Mouse (Mus musculus) forebrain, postnatal 0 days (tissue): ENCODE measurements around the gene Pitx2. TPM values are rescaled to one million over a fixed set of nuclear protein-coding genes. Genes with fewer than 3 reads are reported as not detected.
A peak's percentile ranks its signal among the peaks of the same experiment; 100 is the strongest.

Experiments
- ATAC-seq: fragments of 200-750 bp; cut with Nextera tagmentation; 2 replicates; pipeline ENCODE4 v1.8.0; 2017; ENCODE audit warnings: mild to moderate bottlenecking, moderate library complexity
- DNase-seq: peaks from one replicate; pipeline ENCODE4 v3.0.0-alpha.2; 2015
- H3K27ac ChIP-seq: fragments of 300-500 bp; sonication (generic); 2 replicates; pipeline ENCODE4 v1.5.1; 2014; ENCODE audit warnings: low read depth, mild to moderate bottlenecking, antibody characterized with exemption, low read length, moderate library complexity, mixed read lengths
- H3K27me3 ChIP-seq: fragments of 300-500 bp; sonication (generic); 2 replicates; pipeline ENCODE4 v1.6.1; 2014; ENCODE audit warnings: mild to moderate bottlenecking, low read length, mixed read lengths; ENCODE audit not compliant: insufficient read depth
- H3K36me3 ChIP-seq: fragments of 300-500 bp; sonication (generic); 2 replicates; pipeline ENCODE4 v1.6.1; 2014; ENCODE audit warnings: mild to moderate bottlenecking, moderate library complexity; ENCODE audit not compliant: insufficient read depth
- H3K4me1 ChIP-seq: fragments of 300-500 bp; sonication (generic); 2 replicates; pipeline ENCODE4 v1.6.1; 2014; ENCODE audit warnings: antibody characterized with exemption; ENCODE audit not compliant: insufficient read depth
- H3K4me2 ChIP-seq: fragments of 300-500 bp; sonication (generic); 2 replicates; pipeline ENCODE4 v1.6.1; 2014; ENCODE audit warnings: low read depth, mild to moderate bottlenecking, moderate library complexity
- H3K4me3 ChIP-seq: fragments of 300-500 bp; sonication (generic); 2 replicates; pipeline ENCODE4 v1.5.1; 2014; ENCODE audit warnings: low read depth, low read length, mixed read lengths
- H3K9ac ChIP-seq: fragments of 300-500 bp; sonication (generic); 2 replicates; pipeline ENCODE4 v1.6.1; 2014; ENCODE audit warnings: mild to moderate bottlenecking
- H3K9me3 ChIP-seq: fragments of 300-500 bp; sonication (generic); 2 replicates; pipeline ENCODE4 v1.6.1; 2016; ENCODE audit warnings: low read length
- CTCF ChIP-seq: sonication (generic); IDR thresholded peaks from 2 replicates; pipeline ENCODE4 v1.5.1; 2016; ENCODE audit warnings: antibody characterized with exemption, control low read depth, low read depth
- WGBS: fragments of 180-500 bp; shearing (Covaris S2); extraction: QIAGEN DNeasy Blood & Tissue Kit; methylation state at CpG from one replicate; pipeline ENCODE4 v1.1.7; 2014; 5-methylcytosine and 5-hydroxymethylcytosine counted together
- polyA plus RNA-seq: library from polyadenylated mRNA; unstranded; fragments of >200 nt; fragmentation: Nextera tagmentation; extraction: Ambion mirVana; gene quantifications from 2 replicates; pipeline ENCODE4 v1.2.1, GENCODE M21; 2015
- total RNA-seq: library from RNA; depleted of rRNA; stranded (reverse); fragments of >200 nt; gene quantifications from 2 replicates; pipeline ENCODE4 v1.2.3, GENCODE M21; 2014

Pitx2 gene
- total and polyA plus RNA-seq, 2 experiments from 2014 or later = 7.2 to 10.5 TPM

DNA sequence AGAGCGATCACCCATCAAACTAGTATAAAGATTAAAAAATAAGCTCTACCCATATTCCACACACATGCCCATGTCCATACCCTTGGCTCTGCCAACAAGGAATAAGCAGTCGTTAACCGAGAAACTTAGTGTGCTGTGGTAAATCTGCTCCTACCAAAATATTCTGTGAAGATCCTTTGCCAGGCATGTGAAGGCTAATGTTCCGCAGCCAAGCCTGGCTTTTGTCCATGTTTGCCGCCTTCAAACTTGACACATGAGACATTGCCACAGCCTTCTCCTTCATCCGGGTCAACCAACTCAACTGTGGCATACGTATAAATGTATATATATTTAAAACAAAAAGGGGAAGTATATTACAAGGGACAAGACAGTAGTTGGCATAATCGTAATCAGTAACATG, 34.0 kb upstream of the Pitx2 start:
- Histone ChIP-seq H3K27me3 (no peaks in the 10 kb centered on the region), H3K36me3 (no peaks in the 10 kb centered on the region), H3K9ac (no peak overlapping the region), H3K9me3 (no peaks in the 10 kb centered on the region), H3K4me2 (no peak overlapping the region), H3K4me3 (no peak overlapping the region), H3K27ac (no peak overlapping the region), H3K4me1 (no peaks in the 10 kb centered on the region)
- no peak for DNase-seq
- no peak for TF ChIP-seq CTCF
- no peak for ATAC-seq
- 61% methylated on average over 8 of the region's 8 CpGs for WGBS

- no peaks in the 10 kb centered on the region for H3K9me3 ChIP-seq
- no peak overlapping the region for H3K27ac ChIP-seq
- H3K4me3 ChIP-seq = no peak overlapping the region
- 16% methylated on average over 6 of the region's 6 CpGs for WGBS
- no peaks in the 10 kb centered on the region for H3K36me3 ChIP-seq
- no peak for DNase-seq
- no peaks in the 10 kb centered on the region for H3K4me1 ChIP-seq
- no peak overlapping the region for H3K9ac ChIP-seq
- ATAC-seq = no peak
- H3K27me3 ChIP-seq = no peaks in the 10 kb centered on the region
- TF ChIP-seq CTCF = no peak
- no peak overlapping the region for H3K4me2 ChIP-seq
Measured at GRCm38 (mm10) chr3:129166684-129167083, 33.0 kb upstream of the Pitx2 start.

DNA sequence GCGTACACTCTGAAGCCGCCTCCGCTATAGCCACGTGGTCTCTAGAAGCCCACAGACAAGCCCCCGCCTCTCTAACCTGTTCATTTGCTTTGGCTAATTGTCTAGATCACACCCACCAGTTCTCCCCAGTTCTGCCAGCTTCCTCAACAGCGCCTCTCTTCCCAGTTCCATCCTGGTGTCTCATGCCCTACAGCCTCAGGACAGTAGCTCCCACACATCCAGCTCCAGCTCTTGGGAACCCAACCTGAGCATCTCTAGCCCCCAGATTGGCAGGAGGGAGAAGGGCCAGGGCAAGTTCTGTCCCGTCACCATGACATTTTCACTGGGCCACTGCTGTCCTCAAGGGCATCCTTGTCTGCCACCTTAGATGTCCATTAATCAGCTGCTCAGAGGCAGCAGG, 29.3 kb upstream of the Pitx2 start:
- WGBS = 83% methylated on average over 7 of the region's 7 CpGs
- H3K4me2 ChIP-seq = no peak overlapping the region
- no peaks in the 10 kb centered on the region for H3K9me3 ChIP-seq
- no peaks in the 10 kb centered on the region for H3K4me1 ChIP-seq
- H3K27me3 ChIP-seq = no peaks in the 10 kb centered on the region
- no peak for TF ChIP-seq CTCF
- DNase-seq = no peak
- no peak overlapping the region for H3K27ac ChIP-seq
- H3K36me3 ChIP-seq = no peaks in the 10 kb centered on the region
- H3K9ac ChIP-seq = no peak overlapping the region
- H3K4me3 ChIP-seq = no peak overlapping the region
- ATAC-seq = no peak

- DNase-seq (no peak), ATAC-seq (no peak)
- Histone ChIP-seq H3K27me3 (no peaks in the 10 kb centered on the region), H3K9ac (no peak overlapping the region), H3K4me2 (no peak overlapping the region), H3K9me3 (no peaks in the 10 kb centered on the region), H3K4me1 (no peaks in the 10 kb centered on the region), H3K36me3 (no peaks in the 10 kb centered on the region), H3K4me3 (no peak overlapping the region), H3K27ac (no peak overlapping the region)
- 90% methylated on average over 4 of the region's 4 CpGs for WGBS
- no peak for TF ChIP-seq CTCF
Measured at GRCm38 (mm10) chr3:129171789-129172188, 27.9 kb upstream of the Pitx2 start.

DNA sequence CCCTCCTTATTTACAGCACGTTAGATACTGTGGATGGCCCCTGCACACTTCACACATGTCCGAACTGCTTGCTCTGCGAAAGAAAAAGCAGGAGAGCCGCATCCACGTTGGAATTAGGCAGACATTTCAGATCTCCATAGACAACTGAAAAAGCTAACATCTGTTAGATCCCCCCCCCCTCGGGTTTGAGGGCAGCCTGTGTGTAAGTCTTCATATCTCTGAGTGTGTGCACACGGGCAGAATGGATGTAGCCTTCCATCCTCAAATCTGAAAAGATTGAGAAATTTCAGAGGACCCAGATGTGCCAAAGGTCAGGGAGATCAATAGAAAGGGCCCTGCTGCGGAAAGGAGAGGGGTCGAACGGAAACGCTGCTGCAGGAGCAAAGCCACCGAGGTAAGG, 5.2 kb upstream of the Pitx2 start:
- no peak for TF ChIP-seq CTCF
- Histone ChIP-seq H3K4me2 (no peak overlapping the region), H3K4me1 (0 out of 2 replicates have a peak, but pooled peaks cover 2% of the 10 kb centered on the region), H3K9me3 (no peaks in the 10 kb centered on the region), H3K9ac (no peak overlapping the region), H3K36me3 (no peaks in the 10 kb centered on the region), H3K27ac (no peak overlapping the region), H3K4me3 (no peak overlapping the region), H3K27me3 (peaks cover 63% of the 10 kb centered on the region)
- WGBS = 4% methylated on average over 12 of the region's 12 CpGs
- no peak for ATAC-seq
- DNase-seq = no peak

GRCm38 (mm10) chr3:129195036-129195435, 4.6 kb upstream of the Pitx2 start:
- H3K4me3 ChIP-seq = no peak overlapping the region
- TF ChIP-seq CTCF = no peak
- H3K36me3 ChIP-seq = no peaks in the 10 kb centered on the region
- H3K4me1 ChIP-seq = 0 out of 2 replicates have a peak, but pooled peaks cover 7% of the 10 kb centered on the region
- peak; percentile 20 for DNase-seq
- H3K9me3 ChIP-seq = no peaks in the 10 kb centered on the region
- 2% methylated on average over 16 of the region's 16 CpGs for WGBS
- peaks cover 69% of the 10 kb centered on the region for H3K27me3 ChIP-seq
- H3K27ac ChIP-seq = no peak overlapping the region
- H3K9ac ChIP-seq = no peak overlapping the region
- ATAC-seq = no peak
- no peak overlapping the region for H3K4me2 ChIP-seq

- TF ChIP-seq CTCF = no peak
Measured at GRCm38 (mm10) chr3:129195816-129196549, 3.7 kb upstream of the Pitx2 start.

More at GRCm38 (mm10) chr3:129195816-129196549, 3.7 kb upstream of the Pitx2 start:
- DNase-seq (peak; percentile 61), ATAC-seq (no peak)
- Histone ChIP-seq H3K4me3 (no peak overlapping the region), H3K9ac (no peak overlapping the region), H3K4me2 (no peak overlapping the region), H3K9me3 (no peaks in the 10 kb centered on the region), H3K27ac (no peak overlapping the region), H3K4me1 (0 out of 2 replicates have a peak, but pooled peaks cover 7% of the 10 kb centered on the region), H3K36me3 (no peaks in the 10 kb centered on the region), H3K27me3 (peaks cover 74% of the 10 kb centered on the region)
- WGBS = 2% methylated on average over 12 of the region's 12 CpGs
